Comparison of ENCODE assay signal across 22 mouse cellular contexts in genomic region chr8:68958701-68959100, GRCm38 (mm10).
DNase-seq lines count a peak whose midpoint lies in the region; ATAC-seq and TF ChIP-seq lines count a peak whose summit lies in the region.
"Had no signal": no experiment of that assay in that cellular context is flagged by ENCODE, and none has a peak within 500 bp of the region (broad histone marks: within the 10 kb centered on the region; RNA-seq: fewer than 3 reads in every experiment).

No protein-coding gene starts in this region.

- WGBS in kidney, adult 2 months = 57% methylated on average over 2 of the region's 2 CpGs
- WGBS in kidney, embryonic 15.5 days = 77% methylated on average over 2 of the region's 2 CpGs
- WGBS in intestine, postnatal 0 days = 45% methylated on average over 2 of the region's 2 CpGs

- DNase-seq in kidney, adult 2 months = peak; percentile 74
- DNase-seq in kidney, adult 18-20 months = no peak
- peak; percentile 6 to 48 for DNase-seq in kidney, postnatal 25 days
- DNase-seq in yolk sac, embryonic 10.5 days (ENCODE audit: low spot score) = peak; percentile 62
- DNase-seq: adrenal gland, adult 2 months; adrenal gland, postnatal 14 days; cerebellum, adult 11 months; cerebellum, adult 2 months; cerebellum, adult 9-11 months; cerebellum, postnatal 25 days; forebrain, postnatal 0 days; gastrocnemius, adult 2 months; gastrocnemius, postnatal 14 days; heart, adult 11 months had no signal

- H3K27ac ChIP-seq in kidney, adult 2 months (ENCODE audit: insufficient read depth, low read depth, low read length) = no peak overlapping the region
- H3K27ac ChIP-seq in kidney, embryonic 15.5 days = no peak overlapping the region
- H3K27ac ChIP-seq in intestine, postnatal 0 days (ENCODE audit: low read depth, low read length) = no peak overlapping the region
- H3K27ac ChIP-seq: embryonic facial prominence, embryonic 12.5 days; embryonic facial prominence, embryonic 15.5 days; gastrocnemius, adult 2 months; hindbrain, embryonic 12.5 days had no signal

- no peak overlapping the region for H3K9ac ChIP-seq in kidney, embryonic 15.5 days
- H3K9ac ChIP-seq in intestine, postnatal 0 days (ENCODE audit: low read depth, low read length) = no peak overlapping the region
- H3K9ac ChIP-seq: embryonic facial prominence, embryonic 12.5 days; embryonic facial prominence, embryonic 15.5 days; forebrain, postnatal 0 days; hindbrain, embryonic 12.5 days had no signal

- no peaks in the 10 kb centered on the region for H3K36me3 ChIP-seq in kidney, adult 2 months (ENCODE audit: control insufficient read depth, insufficient read depth, low read length)
- H3K36me3 ChIP-seq in kidney, embryonic 15.5 days = no peaks in the 10 kb centered on the region
- no peaks in the 10 kb centered on the region for H3K36me3 ChIP-seq in intestine, postnatal 0 days (ENCODE audit: control insufficient read depth, insufficient read depth)
- H3K36me3 ChIP-seq: embryonic facial prominence, embryonic 12.5 days; embryonic facial prominence, embryonic 15.5 days; hindbrain, embryonic 12.5 days had no signal

- no peak for TF ChIP-seq POLR2A in kidney, adult 2 months (IDR thresholded peaks at IDR 0.05; ENCODE audit: low read depth, low read length)

- H3K4me2 ChIP-seq in kidney, embryonic 15.5 days = no peak overlapping the region
- H3K4me2 ChIP-seq in intestine, postnatal 0 days (replicated peaks; ENCODE audit: low read depth) = no peak overlapping the region
- H3K4me2 ChIP-seq: embryonic facial prominence, embryonic 12.5 days; embryonic facial prominence, embryonic 15.5 days; heart, embryonic 11.5 days; hindbrain, embryonic 12.5 days had no signal

- no peak for ATAC-seq in kidney, embryonic 15.5 days (replicated peaks; ENCODE audit: low FRiP score)
- ATAC-seq in intestine, postnatal 0 days = peak; percentile 47; the same call in 1 of the 2 replicates
- ATAC-seq: CD4-positive, CD25-positive, alpha-beta regulatory T cell, adult 4 months; forebrain, embryonic 14.5 days; forebrain, postnatal 0 days had no signal

- H3K9me3 ChIP-seq in kidney, embryonic 15.5 days (replicated peaks) = no peaks in the 10 kb centered on the region
- H3K9me3 ChIP-seq in intestine, postnatal 0 days (ENCODE audit: control insufficient read depth) = no peaks in the 10 kb centered on the region
- H3K9me3 ChIP-seq: embryonic facial prominence, embryonic 12.5 days; embryonic facial prominence, embryonic 15.5 days; hindbrain, embryonic 12.5 days had no signal

- no peak overlapping the region for H3K4me3 ChIP-seq in kidney, adult 2 months (ENCODE audit: insufficient read depth, low read depth, low read length)
- no peak overlapping the region for H3K4me3 ChIP-seq in kidney, embryonic 15.5 days (replicated peaks)
- H3K4me3 ChIP-seq in intestine, postnatal 0 days (ENCODE audit: low read depth, low read length) = no peak overlapping the region
- H3K4me3 ChIP-seq: embryonic facial prominence, embryonic 12.5 days; embryonic facial prominence, embryonic 15.5 days; gastrocnemius, adult 2 months; hindbrain, embryonic 12.5 days had no signal

- H3K4me1 ChIP-seq in kidney, adult 2 months (ENCODE audit: control insufficient read depth, insufficient read depth, low read length) = peaks cover 4% of the 10 kb centered on the region; the same call in 1 of the 2 replicates
- peaks cover 8% of the 10 kb centered on the region for H3K4me1 ChIP-seq in kidney, embryonic 15.5 days
- H3K4me1 ChIP-seq in intestine, postnatal 0 days (replicated peaks; ENCODE audit: control insufficient read depth, insufficient read depth, low read length) = no peaks in the 10 kb centered on the region; the same call in 1 of the 2 replicates
- H3K4me1 ChIP-seq: embryonic facial prominence, embryonic 12.5 days; hindbrain, embryonic 12.5 days had no signal

- no peak for TF ChIP-seq CTCF in kidney, adult 2 months (conservative IDR thresholded peaks at IDR 0.05; ENCODE audit: insufficient read depth, insufficient read length, low read depth, low read length)
- no peak for TF ChIP-seq CTCF in intestine, postnatal 0 days (IDR thresholded peaks at IDR 0.05; ENCODE audit: low read depth)

- no peaks in the 10 kb centered on the region for H3K27me3 ChIP-seq in kidney, adult 2 months (replicated peaks; ENCODE audit: control insufficient read depth, insufficient read depth, low read length)
- no peaks in the 10 kb centered on the region for H3K27me3 ChIP-seq in kidney, embryonic 15.5 days
- no peaks in the 10 kb centered on the region for H3K27me3 ChIP-seq in intestine, postnatal 0 days (replicated peaks; ENCODE audit: control insufficient read depth, insufficient read depth, low read length)
- H3K27me3 ChIP-seq: embryonic facial prominence, embryonic 12.5 days; embryonic facial prominence, embryonic 15.5 days; hindbrain, embryonic 12.5 days had no signal
